Mouse (Mus musculus) activated CD4-positive, CD25-positive, alpha-beta regulatory T cell, adult 9 weeks (primary cell): ENCODE results near the gene Agpat1. TPM values are rescaled to one million over a fixed set of nuclear protein-coding genes. Genes with fewer than 3 reads are reported as not detected.

ENCODE experiments used
- polyA plus RNA-seq: library from polyadenylated mRNA; unstranded; fragments of 100-300 nt; shearing (Covaris generic); gene quantifications from one replicate; pipeline ENCODE4 v1.2.1, GENCODE M21; 2017

The Agpat1 gene
- 31.1 TPM for polyA plus RNA-seq

DNA sequence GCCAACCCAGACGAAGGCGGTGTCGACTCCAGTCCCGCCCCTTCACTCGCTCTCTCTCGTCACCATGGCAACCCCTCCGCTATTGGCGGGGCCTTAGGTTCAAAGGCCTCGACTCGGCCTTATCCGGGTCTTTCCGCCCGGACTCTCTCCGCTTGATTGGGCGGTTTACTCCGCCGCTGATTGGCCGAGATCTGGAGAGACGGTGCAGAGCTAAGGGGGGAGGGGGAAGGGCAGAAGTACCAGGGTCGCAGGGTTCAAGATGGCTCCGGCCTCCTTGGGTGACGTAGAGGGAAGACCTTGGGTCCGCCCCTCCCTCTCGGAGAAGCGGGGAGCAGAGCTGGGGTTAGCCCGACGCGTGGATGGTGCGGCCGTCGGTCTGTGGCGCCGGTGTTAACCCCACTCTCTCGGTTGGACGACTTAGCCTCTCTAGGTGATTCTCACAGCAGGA lies at the start of gene Agpat1:
Gene Agpat1, plus strand, starts transcription at position 202 of the 448 bp plus-strand sequence.

DNA sequence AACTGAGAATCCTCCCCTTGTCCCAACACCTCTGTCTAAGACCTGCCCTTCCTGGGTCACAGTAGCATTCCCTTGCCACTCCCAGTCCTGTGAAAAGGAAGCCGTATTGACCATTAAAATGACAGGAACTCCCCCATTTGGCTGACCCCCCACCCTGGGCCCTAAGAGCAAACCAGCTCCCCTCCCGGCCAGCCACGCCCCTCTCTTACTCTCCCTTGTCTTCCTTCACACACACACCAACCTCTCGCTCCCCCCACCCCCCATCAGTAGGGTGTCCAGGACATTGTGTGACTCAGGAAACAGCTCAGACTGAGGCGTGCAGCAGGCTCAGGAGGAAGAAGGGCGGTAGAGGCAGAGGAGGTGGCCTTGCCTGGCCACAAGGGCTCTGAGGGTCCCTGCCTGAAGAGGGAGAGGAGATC lies 40.0 kb upstream of the Agpat1 start, which contains the start of gene Notch4:
Gene Notch4, plus strand, starts transcription at position 266 of the 419 bp plus-strand sequence.

DNA sequence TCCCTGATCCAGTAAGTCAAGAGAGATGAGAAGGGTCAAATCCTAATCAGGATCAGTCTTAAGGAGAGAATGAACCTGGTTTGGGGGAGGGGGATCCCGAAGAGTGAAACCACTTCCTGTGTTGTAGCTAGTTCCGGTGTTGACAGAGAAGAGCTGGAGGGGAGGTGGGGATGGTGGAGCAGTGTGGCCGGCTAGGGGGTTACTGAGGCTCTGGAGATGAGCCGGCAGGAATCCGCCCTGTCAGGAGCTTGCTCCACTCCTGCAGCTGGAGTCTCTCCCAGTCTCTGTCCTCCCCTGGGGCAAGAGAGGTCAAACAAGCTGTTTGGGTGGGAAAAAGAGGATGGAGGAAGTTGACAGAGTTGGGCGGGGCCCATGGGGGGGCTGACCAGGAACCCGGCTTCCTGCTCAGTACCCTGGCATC lies 14.4 kb upstream of the Agpat1 start, which contains the start of gene Gpsm3:
Gene Gpsm3, plus strand, starts transcription at position 126 of the 421 bp plus-strand sequence.

DNA sequence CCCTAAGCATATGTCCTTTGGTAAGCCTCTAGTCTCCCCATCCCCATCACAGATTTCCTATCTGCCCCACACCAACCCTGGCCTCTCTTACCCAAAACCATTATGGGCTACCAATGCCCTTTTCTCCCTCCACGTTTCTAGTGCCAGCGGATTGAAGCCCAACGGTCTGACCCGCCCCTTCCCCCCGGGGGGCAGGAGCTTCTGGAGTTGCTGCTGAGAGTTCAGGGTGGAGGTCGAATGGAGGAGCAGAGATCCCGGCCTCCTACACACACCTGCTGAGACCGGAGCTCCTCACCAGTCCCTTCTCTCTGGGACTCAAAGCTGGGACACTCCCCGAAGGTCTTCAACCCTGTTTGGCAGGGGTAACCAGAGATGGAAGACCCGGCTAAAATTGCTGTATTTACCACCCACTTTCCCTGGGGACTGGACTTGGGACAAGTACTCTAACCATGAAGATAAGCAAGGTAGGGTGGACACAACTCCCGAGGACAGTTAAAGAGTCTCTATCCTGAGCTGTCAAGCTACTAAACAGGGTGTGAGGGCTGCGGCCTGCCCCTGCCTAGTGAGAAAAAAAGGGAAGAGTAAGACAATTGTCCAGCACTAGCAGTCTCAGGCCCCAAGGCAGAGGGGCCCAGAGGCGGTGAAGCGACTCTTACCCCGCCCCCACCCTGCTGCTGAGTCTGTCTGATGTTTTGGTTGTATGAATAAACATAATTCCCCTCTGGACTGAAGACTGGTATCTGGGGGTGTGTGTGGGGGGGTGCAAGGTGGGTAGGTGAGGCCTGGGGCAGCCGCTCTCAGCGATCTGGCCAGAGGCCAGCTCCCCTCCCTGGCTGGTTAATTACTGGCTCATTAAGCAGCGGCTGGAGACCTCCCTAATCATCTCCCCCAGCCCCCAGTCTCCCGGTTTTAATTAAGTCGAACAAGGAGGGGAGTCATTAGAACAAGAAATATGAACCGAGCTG lies 12.8 kb upstream of the Agpat1 start, which contains the start of gene Pbx2:
Gene Pbx2, plus strand, starts transcription at position 238 of the 965 bp plus-strand sequence.

DNA sequence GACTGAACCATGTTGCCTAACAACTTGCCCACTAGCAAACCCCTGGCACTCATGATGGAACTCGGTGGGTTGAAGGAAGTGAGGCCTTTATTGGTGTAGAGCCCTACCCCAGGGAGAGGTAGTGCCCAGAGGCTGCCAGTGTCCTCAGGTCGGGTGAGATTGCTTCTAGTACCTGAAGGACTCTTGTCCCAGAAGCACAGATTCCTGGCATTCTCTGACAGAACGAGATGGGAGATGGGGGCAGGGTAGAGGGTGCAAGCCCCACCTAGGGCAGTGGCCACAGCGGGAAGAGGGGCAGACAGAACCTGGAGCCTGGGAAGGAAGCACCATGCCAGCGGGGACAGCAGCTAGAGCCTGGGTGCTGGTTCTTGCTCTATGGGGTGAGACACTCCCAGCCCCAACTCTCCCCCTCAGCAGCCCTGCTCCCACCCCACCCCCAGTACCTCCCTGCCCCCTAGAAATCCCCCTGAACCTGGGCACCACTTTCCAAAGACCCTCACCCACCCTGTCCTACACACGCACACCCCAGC lies 6.4 kb upstream of the Agpat1 start, which contains the start of gene Ager:
Gene Ager, plus strand, starts transcription at position 297 of the 530 bp plus-strand sequence.

DNA sequence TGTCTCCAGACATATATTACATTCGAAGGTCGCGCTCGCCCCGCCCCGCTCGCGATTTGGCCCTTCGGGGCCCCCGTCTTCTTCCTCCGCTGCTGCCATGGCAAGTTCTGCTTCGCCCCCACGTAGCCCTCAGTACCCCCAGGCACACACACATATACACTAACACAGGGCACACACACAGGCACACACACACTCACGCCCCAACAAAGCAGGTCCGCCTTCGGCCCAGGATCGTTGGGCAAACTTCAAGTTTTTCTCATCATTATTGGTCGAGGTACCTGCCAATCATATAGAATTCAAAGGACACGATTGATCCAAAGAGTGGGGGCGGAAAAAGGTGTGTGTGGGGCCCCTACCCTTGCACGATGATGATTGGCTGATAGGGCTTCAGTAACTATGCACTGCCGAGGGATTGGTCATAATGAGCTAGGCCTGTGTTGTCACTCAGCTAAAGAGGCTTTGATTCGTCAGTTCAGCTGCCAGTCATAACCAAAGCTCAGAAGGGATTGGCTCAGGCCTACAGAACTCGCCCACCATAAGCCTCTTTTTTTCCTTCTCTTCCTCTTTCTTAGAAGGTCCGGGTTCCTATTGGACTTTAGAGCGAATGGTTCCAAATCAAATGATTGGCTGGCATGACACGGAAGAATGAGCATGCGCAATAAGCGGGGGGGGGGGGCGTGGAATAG lies 544 bp upstream of the Agpat1 start, which contains the start of gene Rnf5:
Gene Rnf5, minus strand, starts transcription at position 316 of the 686 bp plus-strand sequence.

DNA sequence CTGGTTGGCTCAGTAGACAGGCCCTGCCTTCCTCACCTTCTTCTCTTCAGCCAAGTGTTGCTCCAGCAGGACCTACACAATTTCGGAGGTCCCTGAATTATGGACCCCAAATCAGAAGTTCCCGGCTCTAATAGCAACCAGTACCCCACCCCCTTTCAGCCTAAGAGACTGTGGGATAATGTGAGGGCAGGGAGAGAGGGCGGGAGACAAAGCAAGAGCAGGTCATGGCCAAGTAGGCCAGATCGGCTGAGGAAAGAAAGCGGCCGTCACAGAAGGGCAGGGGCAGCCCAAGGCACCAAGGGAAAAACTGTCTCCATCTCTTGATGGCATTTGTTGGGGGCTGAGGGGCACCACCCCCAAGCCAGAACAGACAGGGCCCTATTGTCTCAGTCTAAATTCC lies 11.8 kb downstream of the Agpat1 start, which contains the start of gene Egfl8:
Gene Egfl8, minus strand, starts transcription at position 101 of the 400 bp plus-strand sequence.

DNA sequence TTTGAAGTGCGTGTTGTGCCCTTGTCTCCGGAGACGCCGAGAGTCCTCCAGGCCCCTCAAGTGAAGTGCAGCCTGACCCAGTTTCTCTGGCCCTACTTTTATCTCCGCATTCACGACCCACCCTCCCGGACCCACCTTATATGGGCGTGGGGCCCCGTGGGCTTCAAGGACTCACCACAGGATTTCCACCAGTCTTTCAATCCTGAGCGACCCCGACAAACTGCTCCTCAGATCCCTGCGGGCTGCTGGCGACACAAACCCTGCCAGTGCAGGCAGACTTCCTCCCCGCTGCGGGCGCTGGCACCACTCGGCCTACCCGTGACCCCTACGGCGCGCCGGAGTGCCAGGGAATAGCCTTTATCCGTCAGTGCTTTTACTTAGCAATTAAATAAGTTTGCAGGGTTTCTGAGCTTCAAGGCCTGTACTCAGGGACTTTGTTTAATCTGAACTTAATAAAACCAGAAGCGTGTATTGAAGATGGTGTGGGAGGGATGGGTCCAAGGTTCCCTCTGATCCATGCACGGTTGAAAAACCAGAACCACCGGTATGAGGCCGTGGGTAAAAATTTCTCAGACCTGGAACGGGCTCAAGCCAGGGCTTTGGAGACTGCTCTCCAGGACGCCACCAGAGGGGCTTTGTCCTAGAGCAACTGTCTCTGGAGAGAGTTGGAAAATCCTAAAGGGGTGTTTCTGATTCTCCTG lies 24.0 kb downstream of the Agpat1 start, which contains the start of gene Ppt2:
Gene Ppt2, minus strand, starts transcription at position 568 of the 701 bp plus-strand sequence.

DNA sequence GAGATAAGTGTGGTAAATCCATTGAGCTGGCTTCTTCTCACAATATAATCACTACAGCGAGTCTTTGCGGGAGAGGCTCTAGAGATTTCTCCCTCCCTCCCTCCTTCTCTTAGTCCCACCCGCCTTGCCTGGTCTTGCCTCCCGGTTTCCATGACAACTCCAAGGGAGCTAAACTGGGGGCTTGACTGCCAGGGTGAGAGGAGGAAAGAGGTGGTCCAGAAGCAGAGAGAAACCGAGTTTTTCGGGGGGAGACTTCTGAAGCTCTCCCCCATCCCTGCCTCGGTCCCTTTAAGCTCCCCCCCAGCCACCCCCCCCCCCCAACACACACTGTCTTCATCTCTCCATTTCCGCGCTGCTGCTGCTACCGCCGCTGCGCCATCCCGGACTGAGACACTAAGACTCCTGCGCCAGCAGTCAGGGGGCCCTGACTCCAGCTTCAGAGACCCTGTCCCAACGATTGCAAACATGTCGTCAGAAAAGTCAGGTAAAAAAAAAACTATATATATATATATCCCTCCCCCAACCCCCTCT lies 25.2 kb downstream of the Agpat1 start, which contains the start of gene Prrt1:
Gene Prrt1, plus strand, starts transcription at position 313 of the 531 bp plus-strand sequence.

DNA sequence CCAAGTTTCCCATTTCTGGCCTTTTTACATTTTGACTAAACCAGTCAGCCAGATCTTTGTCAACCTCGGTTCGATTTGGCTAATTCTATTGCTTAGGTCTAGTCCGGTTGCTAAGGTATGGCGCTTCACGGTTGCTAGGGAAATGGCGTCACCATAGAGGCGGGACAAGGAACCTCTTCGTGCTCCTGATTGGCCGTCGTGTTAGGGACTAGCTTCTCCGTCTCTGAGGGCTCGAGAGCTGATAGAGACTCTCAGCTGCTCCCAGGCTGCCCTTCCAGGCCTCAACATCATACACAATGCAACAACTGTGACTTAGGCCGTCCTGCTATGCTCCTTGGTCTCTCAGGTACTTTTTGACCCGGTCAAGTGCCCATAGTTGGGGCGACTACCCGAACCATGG lies 40.5 kb downstream of the Agpat1 start, which contains the start of gene Fkbpl:
Gene Fkbpl, plus strand, starts transcription at position 157 of the 400 bp plus-strand sequence.

DNA sequence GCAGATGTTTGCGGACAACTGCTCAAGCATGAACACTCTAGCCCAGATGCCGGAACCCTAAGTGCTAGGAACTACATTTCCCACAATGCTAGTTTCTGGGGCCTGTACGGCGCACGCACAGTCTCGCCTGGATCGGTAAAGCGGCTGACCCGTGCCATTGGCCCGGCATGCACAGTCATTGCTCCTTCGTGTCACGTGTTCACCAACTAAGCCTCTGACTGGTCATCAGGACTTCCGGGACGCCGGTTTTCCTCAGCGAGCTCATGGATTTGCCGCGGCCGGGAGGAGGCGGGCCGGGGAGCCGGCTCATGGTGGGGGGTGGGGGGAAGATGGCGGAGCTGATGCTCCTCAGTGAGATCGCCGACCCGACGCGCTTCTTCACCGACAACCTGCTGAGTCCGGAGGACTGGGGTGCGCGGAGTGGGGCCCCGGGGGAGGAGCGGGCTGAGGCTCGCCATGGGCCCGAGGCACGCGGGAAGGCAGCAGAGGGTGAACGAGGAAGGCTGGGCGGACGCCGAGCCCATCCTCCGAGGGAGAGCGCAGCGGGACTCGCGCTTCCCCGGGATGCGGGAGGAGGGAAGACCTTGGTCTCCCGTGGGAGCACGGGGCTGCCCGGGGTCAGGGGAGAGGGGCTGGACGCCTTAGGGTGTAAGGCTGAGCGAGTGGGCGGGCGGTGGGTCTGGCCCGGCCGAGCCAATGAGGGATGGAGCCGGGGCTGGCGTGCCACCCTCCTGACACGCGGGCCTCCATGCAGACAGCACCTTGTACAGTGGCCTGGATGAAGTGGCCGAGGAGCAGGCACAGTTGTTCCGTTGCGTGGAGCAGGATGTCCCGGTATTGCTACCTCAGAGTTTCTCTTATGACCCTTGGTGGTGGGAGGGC lies 43.1 kb downstream of the Agpat1 start, which contains the start of gene Atf6b:
Gene Atf6b, plus strand, starts transcription at position 241 of the 882 bp plus-strand sequence.

Other genes with a start within 250 kb of the Agpat1 start
- gene Btnl2, start 249.4 kb upstream of the Agpat1 start, polyA plus RNA-seq = 0.39 TPM
- gene Btnl1, start 227.1 kb upstream of the Agpat1 start, polyA plus RNA-seq = not detected
- 0.27 TPM for gene BC051142, start 205.4 kb upstream of the Agpat1 start, polyA plus RNA-seq
- 0.48 TPM for gene Btnl4, start 126.9 kb upstream of the Agpat1 start, polyA plus RNA-seq
- 0.35 TPM for gene Btnl6, start 86.9 kb upstream of the Agpat1 start, polyA plus RNA-seq
- 0.15 TPM for gene Notch4, start 40.0 kb upstream of the Agpat1 start, polyA plus RNA-seq
- gene Gpsm3, start 14.5 kb upstream of the Agpat1 start, polyA plus RNA-seq = 287 TPM
- gene Pbx2, start 13.0 kb upstream of the Agpat1 start, polyA plus RNA-seq = 12.4 TPM
- 2.2 TPM for gene Ager, start 6.4 kb upstream of the Agpat1 start, polyA plus RNA-seq
- gene Rnf5, start 572 bp upstream of the Agpat1 start, polyA plus RNA-seq = 112 TPM
- 4.0 TPM for gene Egfl8, start 11.7 kb downstream of the Agpat1 start, polyA plus RNA-seq
- gene Ppt2, start 24.2 kb downstream of the Agpat1 start, polyA plus RNA-seq = 21.7 TPM
- 1.9 TPM for gene Prrt1, start 25.3 kb downstream of the Agpat1 start, polyA plus RNA-seq
- 5.1 TPM for gene Fkbpl, start 40.5 kb downstream of the Agpat1 start, polyA plus RNA-seq
- 80.4 TPM for gene Atf6b, start 42.9 kb downstream of the Agpat1 start, polyA plus RNA-seq
- not detected for gene Tnxb, start 66.3 kb downstream of the Agpat1 start, polyA plus RNA-seq
- 0.12 TPM for gene C4b, start 139.6 kb downstream of the Agpat1 start, polyA plus RNA-seq
- gene Cyp21a1, start 200.3 kb downstream of the Agpat1 start, polyA plus RNA-seq = not detected
- gene Stk19, start 232.7 kb downstream of the Agpat1 start, polyA plus RNA-seq = 38.5 TPM
- gene Dxo, start 232.8 kb downstream of the Agpat1 start, polyA plus RNA-seq = 73.8 TPM
- 150 TPM for gene Skiv2l, start 245.9 kb downstream of the Agpat1 start, polyA plus RNA-seq
- 41.3 TPM for gene Nelfe, start 246.1 kb downstream of the Agpat1 start, polyA plus RNA-seq